Mouse (Mus musculus) embryonic fibroblast, embryonic 13.5 days (primary cell): ENCODE data around the gene Tac2. TPM values are rescaled to one million over a fixed set of nuclear protein-coding genes. Genes with fewer than 3 reads are reported as not detected.

ENCODE experiments used
- H3K27ac ChIP-seq: 2 replicates; pipeline ENCODE4 v1.5.1; 2012; ENCODE audit warnings: low read length, control low read depth, inconsistent platforms; ENCODE audit not compliant: insufficient read depth
- H3K4me1 ChIP-seq: 2 replicates; pipeline ENCODE4 v1.6.1; 2011; ENCODE audit warnings: low read length; ENCODE audit not compliant: control insufficient read depth, insufficient read depth
- H3K4me3 ChIP-seq: 2 replicates; pipeline ENCODE4 v1.5.1; 2011; ENCODE audit warnings: mild to moderate bottlenecking, control low read depth, low read length; ENCODE audit not compliant: insufficient read depth
- CTCF ChIP-seq: IDR thresholded peaks from 2 replicates; pipeline ENCODE4 v1.5.1; 2011; ENCODE audit warnings: mild to moderate bottlenecking, control low read depth, low read length, moderate library complexity, borderline replicate concordance; ENCODE audit not compliant: insufficient read depth
- POLR2A ChIP-seq: IDR thresholded peaks from 2 replicates; pipeline ENCODE4 v1.6.1; 2011; ENCODE audit warnings: low read depth, mild to moderate bottlenecking, control low read depth, low read length, moderate library complexity
- polyA plus RNA-seq: library from polyadenylated mRNA; stranded (reverse); fragments of >200 nt; gene quantifications from 2 replicates; pipeline ENCODE4 v1.2.4, GENCODE M21; 2011; ENCODE audit warnings: low read depth; ENCODE audit not compliant: missing spikeins, insufficient read length

Tac2 gene
- polyA plus RNA-seq, 1 experiment: not detected

DNA sequence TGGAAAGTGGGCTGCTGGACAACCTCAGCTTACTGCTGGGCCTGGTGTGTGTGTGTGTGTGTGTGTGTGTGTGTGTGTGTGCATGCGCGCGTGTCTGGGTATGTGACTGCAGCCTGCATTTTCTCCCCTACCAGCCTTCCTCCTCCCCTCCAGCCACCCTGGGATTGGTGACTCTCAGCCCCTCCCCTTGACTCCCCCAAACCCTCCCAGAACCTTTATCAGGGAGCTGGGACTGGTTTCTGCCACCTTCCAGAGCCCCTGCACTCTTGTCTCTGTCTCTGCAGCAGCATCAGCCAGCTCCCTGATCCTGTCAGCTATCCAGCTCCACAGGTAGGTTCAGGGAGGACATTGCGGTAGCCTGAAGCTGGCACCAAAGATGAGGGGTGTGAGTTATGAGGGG is 858 bp downstream of the Tac2 start:
- TF ChIP-seq CTCF: no peak
- TF ChIP-seq POLR2A: no peak
- H3K4me3 ChIP-seq: no peak overlapping the region
- H3K4me1 ChIP-seq: no peaks in the 10 kb centered on the region
- no peak overlapping the region for H3K27ac ChIP-seq

DNA sequence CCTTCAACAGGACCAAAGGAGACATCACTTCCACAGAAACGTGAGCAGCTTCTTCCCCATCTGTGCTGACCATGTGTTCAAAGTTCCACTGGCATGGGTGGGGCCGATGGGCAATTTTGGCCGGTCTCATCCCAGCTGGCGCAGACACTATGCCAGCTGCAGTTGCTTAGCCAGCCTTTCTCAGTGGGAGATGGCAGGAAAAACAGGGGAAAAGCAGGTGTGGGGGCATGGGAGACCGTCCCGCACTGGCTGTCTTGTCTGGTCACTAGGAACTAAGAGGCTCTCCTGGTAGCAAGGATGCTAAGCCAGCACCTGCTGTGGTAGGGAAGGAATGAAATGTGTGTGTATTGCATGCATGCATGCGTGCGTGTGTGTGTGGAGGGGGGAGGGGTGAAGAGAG is 4.2 kb downstream of the Tac2 start:
- TF ChIP-seq CTCF (no peak), POLR2A (no peak)
- Histone ChIP-seq H3K4me1 (no peaks in the 10 kb centered on the region), H3K4me3 (no peak overlapping the region), H3K27ac (no peak overlapping the region)

DNA sequence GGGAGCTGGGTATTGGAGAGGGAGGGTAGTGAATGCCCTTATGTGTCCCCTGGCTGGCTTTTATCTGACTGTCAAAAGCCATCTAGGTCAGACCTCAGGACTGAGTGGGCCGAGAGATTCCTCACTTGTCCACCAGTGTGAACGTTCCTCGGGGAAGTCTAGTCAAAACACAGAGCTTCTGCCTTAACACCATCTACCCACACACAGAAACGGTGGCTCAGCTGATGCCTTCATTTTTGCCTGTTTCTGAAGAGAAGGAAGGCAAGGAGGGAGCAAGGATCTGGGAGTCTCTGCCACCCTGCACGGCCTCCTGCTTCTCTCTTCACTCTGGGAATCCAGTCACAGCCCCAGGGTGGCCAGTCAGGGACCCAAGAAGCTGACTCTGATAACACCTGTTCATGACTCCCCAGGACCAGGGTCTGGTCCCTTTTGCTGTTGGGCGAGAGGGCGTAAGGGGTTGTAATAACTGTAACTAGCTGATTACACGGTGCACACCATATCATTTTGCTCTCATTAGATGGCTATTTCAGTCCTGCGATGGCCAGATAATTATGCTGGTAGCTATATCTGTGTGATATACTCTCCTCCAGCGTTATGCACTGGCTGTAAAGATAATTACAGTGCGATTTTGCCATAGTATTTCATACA is 6.1 kb downstream of the Tac2 start:
- no peak for TF ChIP-seq POLR2A
- no peak overlapping the region for H3K27ac ChIP-seq
- H3K4me1 ChIP-seq: no peaks in the 10 kb centered on the region
- H3K4me3 ChIP-seq: no peak overlapping the region

DNA sequence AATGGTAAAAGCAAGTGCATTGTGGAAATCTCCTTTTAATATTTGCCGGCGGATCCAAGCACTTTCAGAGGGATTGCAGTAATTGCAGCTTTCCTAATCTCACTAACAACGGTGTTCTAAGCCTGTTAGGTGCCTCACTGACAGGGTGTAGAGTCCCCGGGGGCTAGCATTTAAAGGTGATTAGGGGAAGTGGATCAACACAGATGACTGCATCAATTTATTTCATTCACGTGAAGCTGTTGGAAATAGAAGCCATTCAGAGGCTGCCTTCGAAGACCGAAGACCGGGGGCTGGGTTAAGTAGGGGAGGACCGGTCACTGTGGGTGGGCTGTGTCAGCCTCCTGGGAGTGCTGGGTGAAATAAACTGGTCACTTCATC is 6.6 kb downstream of the Tac2 start:
- Histone ChIP-seq H3K27ac (no peak overlapping the region), H3K4me3 (no peak overlapping the region), H3K4me1 (no peaks in the 10 kb centered on the region)
- no peak for TF ChIP-seq POLR2A
- TF ChIP-seq CTCF: no peak

DNA sequence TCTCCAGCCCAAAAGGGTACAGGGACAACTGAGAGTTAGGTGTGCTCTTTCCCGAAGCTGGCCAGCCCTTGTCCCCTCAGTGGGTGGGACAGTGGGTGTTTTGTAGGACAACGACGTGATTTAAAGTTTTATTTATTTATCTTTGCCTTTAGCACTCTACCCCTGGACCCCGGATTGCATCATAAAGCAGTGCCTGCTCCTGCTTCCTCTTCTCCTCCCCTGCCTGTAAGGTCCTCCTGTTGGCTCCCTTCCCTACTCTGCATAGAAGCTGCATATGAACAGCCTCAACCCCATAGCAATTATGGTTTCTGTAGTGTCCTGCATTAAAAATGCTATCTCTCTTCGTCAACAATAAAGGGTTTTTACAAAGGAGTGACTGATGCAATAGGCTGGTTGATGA is 7.1 kb downstream of the Tac2 start:
- no peak overlapping the region for H3K27ac ChIP-seq
- TF ChIP-seq CTCF: no peak
- TF ChIP-seq POLR2A: no peak
- H3K4me3 ChIP-seq: no peak overlapping the region
- H3K4me1 ChIP-seq: no peaks in the 10 kb centered on the region

DNA sequence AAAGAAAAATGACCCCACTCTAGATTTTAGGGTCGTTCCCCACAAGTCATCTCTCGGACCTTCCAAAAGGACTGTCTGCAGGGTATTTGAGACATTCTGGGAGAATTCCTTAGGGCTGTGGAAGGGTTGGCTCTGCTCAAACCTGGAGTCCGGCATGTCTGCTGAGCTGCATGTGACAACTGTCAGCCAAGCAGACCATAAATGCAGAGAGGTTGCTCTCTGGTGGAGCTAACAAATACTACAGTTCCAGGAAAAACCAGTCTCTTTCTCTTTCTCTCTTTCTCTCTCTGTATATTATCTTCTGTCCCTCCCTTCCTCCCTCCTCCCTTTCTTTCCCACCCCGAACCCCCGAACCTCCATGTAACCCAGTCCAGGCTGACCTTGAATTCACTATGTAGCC is 10.2 kb downstream of the Tac2 start:
- TF ChIP-seq POLR2A (no peak), CTCF (0 out of 2 replicates have a peak, but pooled peaks have one; percentile 15)
- H3K4me1 ChIP-seq: no peaks in the 10 kb centered on the region
- no peak overlapping the region for H3K27ac ChIP-seq
- H3K4me3 ChIP-seq: no peak overlapping the region

DNA sequence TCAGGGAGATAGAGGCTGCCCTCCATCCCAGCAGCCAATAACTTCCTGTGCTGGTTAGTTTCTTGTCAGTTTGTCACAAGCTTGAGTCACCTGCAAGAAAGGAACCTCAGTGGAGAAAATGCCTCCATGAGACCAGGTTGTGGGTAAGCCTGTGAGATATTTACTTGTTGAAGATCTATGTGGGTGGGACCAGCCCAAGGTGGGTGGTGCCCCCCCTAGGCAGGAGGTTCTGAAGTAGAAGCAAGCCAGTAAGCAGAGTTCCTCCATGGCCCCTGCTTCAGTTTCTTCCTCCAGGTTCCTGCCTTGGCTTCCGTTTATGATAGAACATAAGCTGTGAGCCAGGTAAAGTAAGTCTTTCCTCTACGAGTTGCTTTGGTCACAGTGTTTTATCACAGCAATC is 12.0 kb downstream of the Tac2 start:
- no peaks in the 10 kb centered on the region for H3K4me1 ChIP-seq
- no peak overlapping the region for H3K4me3 ChIP-seq
- no peak for TF ChIP-seq CTCF
- no peak for TF ChIP-seq POLR2A
- no peak overlapping the region for H3K27ac ChIP-seq

DNA sequence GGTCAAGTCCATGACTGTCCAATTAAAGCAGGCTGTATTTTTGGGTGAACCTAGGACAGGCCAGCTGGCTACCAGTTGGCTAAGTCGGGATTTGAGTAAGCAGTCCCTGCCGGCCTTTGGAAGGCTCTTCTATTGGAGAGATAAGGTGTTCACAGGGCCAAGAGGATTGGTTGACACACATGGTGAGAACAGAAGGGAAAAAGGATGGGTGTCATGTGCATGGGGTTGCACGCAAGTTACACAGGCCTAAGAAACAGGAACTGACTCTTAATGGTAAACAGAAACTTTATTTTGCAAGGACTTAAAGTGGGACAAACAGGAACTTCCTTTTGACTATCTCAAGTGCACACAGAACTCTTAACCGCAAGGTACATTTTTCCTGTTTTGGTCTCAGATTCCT is 12.6 kb downstream of the Tac2 start:
- Histone ChIP-seq H3K4me3 (no peak overlapping the region), H3K4me1 (no peaks in the 10 kb centered on the region), H3K27ac (no peak overlapping the region)
- no peak for TF ChIP-seq POLR2A

DNA sequence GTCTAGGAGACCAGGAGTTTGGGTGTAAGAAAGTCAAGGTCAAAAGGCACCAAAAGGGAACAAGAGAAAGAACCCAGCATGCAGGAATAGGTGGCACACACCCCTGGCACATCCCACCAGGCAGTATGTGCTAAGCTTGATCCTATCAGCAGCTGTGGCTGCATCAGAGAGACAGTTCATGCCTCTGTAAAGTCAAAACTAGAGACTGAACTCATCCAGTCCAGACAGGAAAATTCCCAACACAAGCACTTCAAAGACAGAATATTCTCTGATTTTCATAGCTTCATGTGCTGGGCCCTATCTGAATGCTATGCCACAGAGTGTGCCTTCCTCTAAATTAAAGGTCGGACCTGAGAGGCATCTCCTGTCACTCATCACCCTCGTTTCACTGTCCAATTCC is 13.3 kb downstream of the Tac2 start:
- Histone ChIP-seq H3K4me3 (no peak overlapping the region), H3K4me1 (no peaks in the 10 kb centered on the region), H3K27ac (no peak overlapping the region)
- TF ChIP-seq CTCF (no peak), POLR2A (no peak)

DNA sequence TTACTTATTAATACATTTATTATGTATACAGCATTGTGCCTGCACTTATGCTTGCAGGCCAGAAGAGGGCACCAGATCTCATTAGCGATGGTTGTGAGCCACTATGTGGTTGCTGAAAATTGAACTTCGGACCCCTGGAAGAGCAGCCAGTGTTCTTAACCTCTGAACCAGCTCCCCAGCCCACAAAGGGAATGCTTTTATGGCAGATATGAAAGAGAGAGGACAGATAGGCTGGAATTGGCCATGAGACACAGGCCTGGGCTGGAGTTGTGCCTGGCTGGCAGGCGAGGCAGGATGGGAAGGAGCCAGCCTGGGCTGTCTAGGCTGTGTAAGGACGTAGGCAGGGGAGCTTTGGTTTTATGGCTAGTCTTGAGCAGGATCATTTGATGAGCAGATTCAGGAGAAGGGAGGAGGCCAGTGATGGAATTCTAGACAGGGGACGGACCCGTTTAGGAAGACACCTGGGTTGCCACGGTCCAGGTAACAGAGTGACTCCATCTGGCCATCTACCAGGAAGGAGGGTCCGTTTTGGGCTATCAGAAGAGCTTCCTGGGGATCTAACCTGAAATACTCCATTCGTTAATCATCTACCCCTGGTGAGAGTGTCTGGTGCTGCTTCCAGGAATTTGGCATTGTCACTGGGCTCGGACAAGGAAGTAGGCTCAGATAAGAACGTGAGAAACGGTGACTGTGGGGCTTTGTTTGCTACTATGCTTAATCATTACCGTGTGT is 14.0 kb downstream of the Tac2 start:
- no peak for TF ChIP-seq POLR2A
- peak; percentile 58; the same call in 1 of the 2 replicates for TF ChIP-seq CTCF
- Histone ChIP-seq H3K27ac (no peak overlapping the region), H3K4me3 (no peak overlapping the region), H3K4me1 (no peaks in the 10 kb centered on the region)

DNA sequence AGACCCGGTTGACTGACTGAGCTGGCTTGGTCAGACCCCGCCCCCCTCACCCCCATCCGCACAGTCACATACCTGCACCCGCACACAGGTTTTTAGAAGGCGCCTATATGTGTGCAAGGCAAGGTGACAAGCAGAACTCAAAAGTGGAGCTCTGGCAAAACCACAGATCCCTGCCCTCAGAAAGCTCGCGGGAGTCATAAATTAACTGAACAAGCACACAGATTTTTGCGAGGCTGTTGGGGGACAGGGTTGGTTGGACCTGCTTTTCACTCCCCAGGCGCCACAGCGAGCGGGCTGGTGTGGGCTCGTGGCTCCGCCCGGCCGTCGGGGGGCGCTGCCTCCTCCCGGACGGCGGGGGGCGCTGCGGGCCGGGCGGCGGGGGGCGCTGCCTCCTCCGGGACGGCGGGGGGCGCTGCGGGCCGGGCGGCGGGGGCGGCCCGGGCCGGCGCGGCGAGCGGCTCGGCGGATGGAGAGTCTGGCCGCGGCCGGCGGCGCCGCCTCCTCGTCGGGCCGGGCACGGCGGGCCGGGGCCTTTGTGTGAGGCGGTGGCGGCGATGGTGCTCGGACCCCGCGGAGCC is 14.9 kb downstream of the Tac2 start, which contains the start of gene Zbtb39:
Gene Zbtb39 (plus strand): TSS at position 456 of the 578 bp plus-strand sequence.
- H3K4me3 ChIP-seq: peak within 1 kb of the TSS; percentile 63
- H3K27ac ChIP-seq: no peak within 1 kb of the TSS
- no peaks in the 10 kb centered on the region for H3K4me1 ChIP-seq
- TF ChIP-seq CTCF: 0 out of 2 replicates have a peak, but pooled peaks have one; percentile 17
- peak; percentile 51; the same call in 1 of the 2 replicates for TF ChIP-seq POLR2A
